Mouse (Mus musculus) bone marrow, adult 2 months (tissue): ENCODE data around the gene Mrln.

Experiments
- CTCF ChIP-seq: fragments of 200-500 bp; IDR thresholded peaks from 2 replicates; pipeline ENCODE4 v1.5.1; 2011; ENCODE audit warnings: low read length, control low read depth; ENCODE audit not compliant: control insufficient read depth, insufficient read depth
- POLR2A ChIP-seq: fragments of 200-500 bp; IDR thresholded peaks from 2 replicates; pipeline ENCODE4 v1.6.1; 2011; ENCODE audit warnings: low read depth, mild to moderate bottlenecking, control low read depth, low read length, borderline replicate concordance; ENCODE audit not compliant: control insufficient read depth

DNA sequence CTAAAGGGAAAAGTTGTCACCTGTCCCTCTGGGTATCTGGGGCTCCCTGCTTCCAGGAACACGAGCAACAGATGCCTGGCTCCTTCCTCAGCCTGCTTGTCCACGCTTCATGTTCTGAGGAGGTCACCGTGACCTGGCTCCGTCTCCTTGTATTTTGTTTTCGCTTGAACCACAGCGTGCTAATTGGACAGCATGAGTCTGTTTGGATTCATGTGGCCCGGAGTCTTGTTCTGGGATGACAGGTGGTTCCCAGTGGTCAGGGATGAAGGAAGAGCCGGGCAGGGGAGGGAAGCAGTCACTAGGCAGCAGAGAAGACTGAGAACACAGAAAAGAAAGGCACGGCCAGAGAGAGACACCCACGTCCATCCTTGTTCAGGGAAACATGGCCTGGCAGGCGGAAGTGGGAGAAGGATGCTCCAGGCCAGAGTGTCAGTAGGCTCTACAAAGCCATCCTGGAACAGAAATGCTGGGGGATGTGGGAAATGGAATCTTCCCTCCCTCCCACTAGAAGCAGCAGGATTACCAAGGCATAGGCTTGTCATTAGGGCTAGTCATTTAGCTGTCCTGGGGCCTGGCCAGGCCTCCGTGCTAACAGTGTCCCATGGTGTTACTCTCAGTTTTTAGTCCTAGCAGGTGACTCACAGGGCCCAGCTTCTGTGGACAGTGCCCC, 44.7 kb upstream of the Mrln start:
- TF ChIP-seq POLR2A (no peak), CTCF (no peak)
